Mouse (Mus musculus) kidney, postnatal 10 days (tissue): ENCODE data around the gene Egr4.
A peak's percentile ranks its signal among the peaks of the same experiment; 100 is the strongest.

Experiments used
- DNase-seq: peaks from one replicate; pipeline ENCODE4 v3.0.0; 2021; ENCODE audit warnings: mixed read lengths

Egr4 gene

DNA sequence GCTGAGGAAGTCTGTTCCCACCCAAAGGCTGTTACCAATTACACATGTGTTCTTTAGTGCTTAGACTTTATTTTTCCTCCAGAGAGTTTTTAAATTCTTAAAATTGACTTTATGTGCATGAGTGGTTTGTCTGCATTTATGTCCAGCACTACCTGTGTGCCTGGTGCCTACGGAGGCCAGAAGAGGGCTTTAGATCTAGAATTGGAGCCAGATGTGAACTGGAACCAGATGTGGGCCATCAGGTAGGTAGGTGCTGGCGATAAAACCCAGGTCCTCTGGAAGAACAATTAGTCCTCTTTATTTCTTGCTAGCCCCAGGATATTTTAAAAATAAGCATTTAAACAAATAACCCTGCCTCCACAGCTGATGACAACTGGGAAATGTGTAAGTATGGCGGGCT, 21.8 kb downstream of the Egr4 start:
- no peak for DNase-seq

DNA sequence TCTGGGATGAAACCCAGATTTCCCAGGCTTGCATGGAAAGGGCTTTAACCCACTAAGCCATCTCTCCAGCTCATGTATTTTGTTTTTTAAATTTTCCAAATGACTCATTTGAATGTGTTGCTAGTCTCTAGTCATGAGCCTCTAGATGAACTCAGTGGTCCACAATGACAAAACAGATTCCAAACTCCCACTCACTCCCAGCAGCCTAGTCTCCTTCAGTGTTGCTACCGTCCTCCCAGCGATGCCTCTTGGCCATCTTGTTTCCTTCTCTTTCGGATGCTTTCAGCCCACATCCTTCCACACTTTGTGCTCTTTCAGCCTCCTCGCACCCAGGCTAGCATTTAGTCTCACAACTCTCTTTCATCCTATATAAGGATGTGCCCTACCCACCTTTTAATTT, 23.1 kb downstream of the Egr4 start:
- DNase-seq = no peak

DNA sequence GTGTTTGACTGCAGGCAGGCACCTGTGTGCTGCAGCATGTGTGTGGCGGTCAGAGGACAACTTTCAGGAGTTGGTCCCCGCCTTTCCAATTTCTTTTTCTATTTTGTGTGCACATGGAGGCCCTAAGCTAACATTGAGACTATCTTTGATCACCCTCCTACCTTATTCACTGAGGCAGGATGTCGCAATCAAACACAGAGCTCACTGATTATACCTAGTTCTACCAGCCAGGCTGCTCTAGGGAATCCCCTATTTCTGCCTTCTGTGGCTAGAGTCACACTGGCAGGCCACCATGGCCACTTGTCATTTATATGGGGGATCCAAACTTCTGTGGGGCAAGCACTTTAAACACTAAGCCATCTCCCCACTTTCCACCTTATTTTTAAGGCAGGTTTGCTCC, 23.7 kb downstream of the Egr4 start:
- DNase-seq = no peak

DNA sequence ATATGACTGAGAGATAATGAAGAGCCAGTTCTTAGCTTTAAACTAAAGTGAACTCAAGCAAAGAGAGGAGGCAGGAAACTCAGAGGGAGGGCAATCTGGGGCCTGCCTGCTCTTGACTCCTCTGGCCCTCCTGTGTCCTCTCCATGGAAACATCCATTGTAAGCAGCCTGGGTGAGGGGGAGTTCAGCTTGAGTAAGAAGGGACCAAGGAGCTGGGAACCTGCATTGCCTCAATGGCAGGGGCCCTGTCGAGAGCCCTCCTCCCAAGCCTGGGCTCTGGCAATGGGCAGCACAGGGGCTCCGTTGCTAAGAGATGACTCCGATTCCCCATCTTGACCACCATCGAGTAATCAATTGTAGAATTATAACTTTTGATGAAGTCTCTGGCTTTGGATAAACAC, 24.9 kb downstream of the Egr4 start:
- DNase-seq = no peak

GRCm38 (mm10) chr6:85485738-85486137, 27.7 kb downstream of the Egr4 start:
- no peak for DNase-seq

GRCm38 (mm10) chr6:85483843-85484721, 29.3 kb downstream of the Egr4 start:
- DNase-seq = no peak

DNA sequence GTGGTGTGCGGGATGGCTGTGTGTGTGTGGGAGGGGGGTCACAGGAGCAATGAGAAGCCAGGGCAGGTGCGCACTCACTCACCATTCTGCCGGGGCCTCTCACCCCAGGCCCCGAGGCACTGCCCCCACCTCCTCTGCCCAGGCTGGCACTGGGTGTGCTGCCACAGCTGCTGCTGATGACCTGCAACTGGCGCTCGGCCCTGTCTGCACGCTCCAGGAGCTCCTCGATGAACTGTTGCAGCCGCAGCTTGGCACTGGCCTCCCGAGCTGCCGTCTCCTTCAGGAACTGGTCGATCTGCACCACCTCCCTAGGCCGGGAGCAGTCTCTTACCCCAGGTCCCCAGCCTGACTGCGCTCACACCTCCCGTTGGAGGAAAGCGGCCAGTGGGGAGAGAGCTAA, 32.7 kb downstream of the Egr4 start:
- DNase-seq = peak; percentile 32

- no peak for DNase-seq
Observed at GRCm38 (mm10) chr6:85479979-85480378, 33.4 kb downstream of the Egr4 start.

DNA sequence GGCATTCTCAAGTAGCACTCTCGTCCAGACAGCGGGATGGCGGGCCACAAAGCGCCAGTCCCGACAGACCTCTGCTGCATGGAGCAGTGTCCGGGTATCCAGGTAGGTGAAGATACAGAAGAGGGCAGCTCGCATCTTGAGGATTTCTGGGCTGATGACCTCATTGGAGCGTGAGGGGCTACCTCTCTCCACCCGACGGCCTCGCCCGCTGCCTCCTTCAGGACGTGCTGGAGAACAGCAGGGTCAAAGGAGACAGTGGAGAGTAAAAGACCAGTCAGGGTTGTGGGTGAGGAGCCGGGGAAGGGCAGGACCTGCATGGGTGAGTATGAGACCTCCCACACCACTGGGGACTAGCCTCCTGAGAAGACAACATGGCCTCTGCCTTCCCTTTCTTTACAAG, 35.0 kb downstream of the Egr4 start:
- DNase-seq = no peak

DNA sequence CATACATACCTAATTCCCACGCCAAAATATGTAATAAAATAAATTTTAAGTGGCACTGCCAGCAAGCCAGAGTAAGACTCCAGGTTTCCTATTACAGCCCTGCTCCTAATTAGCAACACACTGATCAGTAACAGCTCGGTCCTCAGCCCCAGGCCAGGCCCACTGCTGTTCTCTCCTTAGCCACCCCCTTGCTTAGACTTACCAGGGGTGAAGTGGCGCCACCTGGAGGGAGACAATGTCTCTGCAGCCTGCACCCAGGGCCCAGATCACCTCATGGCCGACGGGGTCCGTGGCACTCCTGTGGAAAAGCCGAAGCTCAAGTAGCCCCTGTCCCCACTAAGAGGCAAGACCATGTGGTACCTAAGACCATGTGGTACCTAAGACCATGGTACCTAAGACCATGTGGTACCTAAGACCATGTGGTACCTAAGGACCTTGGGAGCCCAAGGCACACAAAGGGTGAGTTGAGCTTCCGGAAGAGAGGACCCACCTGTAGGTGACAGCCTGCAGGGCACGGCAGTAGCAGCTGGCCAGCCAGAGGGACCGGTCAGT, 35.9 kb downstream of the Egr4 start:
- peak; percentile 33 for DNase-seq

- no peak for DNase-seq
Observed at GRCm38 (mm10) chr6:85475581-85475980, 37.8 kb downstream of the Egr4 start.

- no peak for DNase-seq
Observed at GRCm38 (mm10) chr6:85472542-85472941, 40.8 kb downstream of the Egr4 start.

- DNase-seq = peak; percentile 36
Observed at GRCm38 (mm10) chr6:85471962-85472361, 41.4 kb downstream of the Egr4 start.

- DNase-seq = no peak
Observed at GRCm38 (mm10) chr6:85469660-85470430, 43.5 kb downstream of the Egr4 start.

- DNase-seq = no peak
Observed at GRCm38 (mm10) chr6:85465381-85465780, 48.0 kb downstream of the Egr4 start.
